Mouse (Mus musculus) forebrain, postnatal 0 days (tissue): ENCODE results near the gene Fam222a. TPM values are rescaled to one million over a fixed set of nuclear protein-coding genes. Genes with fewer than 3 reads are reported as not detected.

ENCODE experiments used
- ATAC-seq: fragments of 200-750 bp; cut with Nextera tagmentation; 2 replicates; pipeline ENCODE4 v1.8.0; 2017; ENCODE audit warnings: mild to moderate bottlenecking, moderate library complexity
- DNase-seq: peaks from one replicate; pipeline ENCODE4 v3.0.0-alpha.2; 2015
- H3K27ac ChIP-seq: fragments of 300-500 bp; sonication (generic); 2 replicates; pipeline ENCODE4 v1.5.1; 2014; ENCODE audit warnings: low read depth, mild to moderate bottlenecking, antibody characterized with exemption, low read length, moderate library complexity, mixed read lengths
- H3K27me3 ChIP-seq: fragments of 300-500 bp; sonication (generic); 2 replicates; pipeline ENCODE4 v1.6.1; 2014; ENCODE audit warnings: mild to moderate bottlenecking, low read length, mixed read lengths; ENCODE audit not compliant: insufficient read depth
- H3K36me3 ChIP-seq: fragments of 300-500 bp; sonication (generic); 2 replicates; pipeline ENCODE4 v1.6.1; 2014; ENCODE audit warnings: mild to moderate bottlenecking, moderate library complexity; ENCODE audit not compliant: insufficient read depth
- H3K4me1 ChIP-seq: fragments of 300-500 bp; sonication (generic); 2 replicates; pipeline ENCODE4 v1.6.1; 2014; ENCODE audit warnings: antibody characterized with exemption; ENCODE audit not compliant: insufficient read depth
- H3K4me2 ChIP-seq: fragments of 300-500 bp; sonication (generic); 2 replicates; pipeline ENCODE4 v1.6.1; 2014; ENCODE audit warnings: low read depth, mild to moderate bottlenecking, moderate library complexity
- H3K4me3 ChIP-seq: fragments of 300-500 bp; sonication (generic); 2 replicates; pipeline ENCODE4 v1.5.1; 2014; ENCODE audit warnings: low read depth, low read length, mixed read lengths
- H3K9ac ChIP-seq: fragments of 300-500 bp; sonication (generic); 2 replicates; pipeline ENCODE4 v1.6.1; 2014; ENCODE audit warnings: mild to moderate bottlenecking
- H3K9me3 ChIP-seq: fragments of 300-500 bp; sonication (generic); 2 replicates; pipeline ENCODE4 v1.6.1; 2016; ENCODE audit warnings: low read length
- CTCF ChIP-seq: sonication (generic); IDR thresholded peaks from 2 replicates; pipeline ENCODE4 v1.5.1; 2016; ENCODE audit warnings: antibody characterized with exemption, control low read depth, low read depth
- WGBS: fragments of 180-500 bp; shearing (Covaris S2); extraction: QIAGEN DNeasy Blood & Tissue Kit; methylation state at CpG from one replicate; pipeline ENCODE4 v1.1.7; 2014; 5-methylcytosine and 5-hydroxymethylcytosine counted together
- polyA plus RNA-seq: library from polyadenylated mRNA; unstranded; fragments of >200 nt; fragmentation: Nextera tagmentation; extraction: Ambion mirVana; gene quantifications from 2 replicates; pipeline ENCODE4 v1.2.1, GENCODE M21; 2015
- total RNA-seq: library from RNA; depleted of rRNA; stranded (reverse); fragments of >200 nt; gene quantifications from 2 replicates; pipeline ENCODE4 v1.2.3, GENCODE M21; 2014

The Fam222a gene
- total and polyA plus RNA-seq, 2 experiments from 2014 or later: 3.4 to 8.2 TPM

GRCm38 (mm10) chr5:114581486-114581885 is 13.7 kb downstream of the Fam222a start:
- Histone ChIP-seq H3K36me3 (no peaks in the 10 kb centered on the region), H3K27me3 (peaks cover 11% of the 10 kb centered on the region), H3K27ac (no peak overlapping the region), H3K4me2 (no peak overlapping the region), H3K4me3 (no peak overlapping the region), H3K9me3 (no peaks in the 10 kb centered on the region), H3K9ac (no peak overlapping the region), H3K4me1 (peaks cover 6% of the 10 kb centered on the region)
- ATAC-seq (peak; percentile 42; the same call in 1 of the 2 replicates), DNase-seq (peak; percentile 56)
- TF ChIP-seq CTCF: no peak
- WGBS: 20% methylated on average over 12 of the region's 12 CpGs

DNA sequence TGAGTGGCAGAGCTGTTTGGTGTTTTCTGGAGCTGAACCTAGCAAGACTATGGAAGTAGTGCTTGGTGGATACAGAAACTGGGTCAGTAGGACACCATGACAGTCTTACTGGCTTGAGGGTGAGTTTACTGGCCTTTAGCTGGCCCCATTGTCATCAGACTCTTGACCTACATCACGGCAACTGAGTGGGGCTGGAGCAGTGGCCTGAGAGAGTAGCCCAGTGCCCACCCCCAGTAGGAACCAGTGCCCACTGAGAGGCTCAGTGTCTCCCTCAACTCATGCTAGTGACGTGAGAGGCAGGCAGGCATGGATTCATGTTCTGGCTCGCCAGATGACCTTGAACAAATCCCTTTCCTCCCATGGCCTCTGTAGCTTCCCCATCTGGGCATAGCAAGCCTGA is 15.2 kb downstream of the Fam222a start:
- Histone ChIP-seq H3K4me2 (no peak overlapping the region), H3K27me3 (peaks cover 16% of the 10 kb centered on the region), H3K9ac (no peak overlapping the region), H3K9me3 (no peaks in the 10 kb centered on the region), H3K4me3 (no peak overlapping the region), H3K27ac (no peak overlapping the region), H3K4me1 (peaks cover 2% of the 10 kb centered on the region; the same call in 1 of the 2 replicates), H3K36me3 (no peaks in the 10 kb centered on the region)
- no peak for DNase-seq
- 85% methylated on average over 3 of the region's 3 CpGs for WGBS
- ATAC-seq: no peak
- no peak for TF ChIP-seq CTCF

GRCm38 (mm10) chr5:114583490-114584175 is 15.8 kb downstream of the Fam222a start:
- ATAC-seq: no peak
- Histone ChIP-seq H3K9me3 (no peaks in the 10 kb centered on the region), H3K27me3 (peaks cover 19% of the 10 kb centered on the region), H3K4me3 (no peak overlapping the region), H3K27ac (no peak overlapping the region), H3K4me1 (no peaks in the 10 kb centered on the region), H3K4me2 (no peak overlapping the region), H3K9ac (no peak overlapping the region), H3K36me3 (no peaks in the 10 kb centered on the region)
- DNase-seq: no peak
- TF ChIP-seq CTCF: no peak
- WGBS: 87% methylated on average over 12 of the region's 12 CpGs

GRCm38 (mm10) chr5:114584293-114585104 is 16.7 kb downstream of the Fam222a start:
- no peaks in the 10 kb centered on the region for H3K4me1 ChIP-seq
- 32% methylated on average over 14 of the region's 14 CpGs for WGBS
- no peak for TF ChIP-seq CTCF
- no peaks in the 10 kb centered on the region for H3K9me3 ChIP-seq
- no peak overlapping the region for H3K9ac ChIP-seq
- no peak overlapping the region for H3K4me3 ChIP-seq
- no peaks in the 10 kb centered on the region for H3K36me3 ChIP-seq
- ATAC-seq (peak; percentile 21; the same call in 1 of the 2 replicates), DNase-seq (no peak)
- H3K27ac ChIP-seq: peak overlapping the region; percentile 50; the same call in 1 of the 2 replicates
- no peak overlapping the region for H3K4me2 ChIP-seq
- H3K27me3 ChIP-seq: peaks cover 23% of the 10 kb centered on the region

GRCm38 (mm10) chr5:114585682-114586081 is 17.9 kb downstream of the Fam222a start:
- DNase-seq (no peak), ATAC-seq (no peak)
- no peak overlapping the region for H3K4me2 ChIP-seq
- H3K4me1 ChIP-seq: no peaks in the 10 kb centered on the region
- TF ChIP-seq CTCF: no peak
- no peak overlapping the region for H3K9ac ChIP-seq
- no peaks in the 10 kb centered on the region for H3K9me3 ChIP-seq
- H3K27ac ChIP-seq: no peak overlapping the region
- WGBS: 14% methylated on average over 5 of the region's 5 CpGs
- no peak overlapping the region for H3K4me3 ChIP-seq
- H3K36me3 ChIP-seq: no peaks in the 10 kb centered on the region
- peaks cover 23% of the 10 kb centered on the region for H3K27me3 ChIP-seq

- Histone ChIP-seq H3K27ac (no peak overlapping the region), H3K9ac (no peak overlapping the region), H3K4me3 (no peak overlapping the region), H3K9me3 (no peaks in the 10 kb centered on the region), H3K36me3 (no peaks in the 10 kb centered on the region), H3K4me2 (no peak overlapping the region), H3K4me1 (no peaks in the 10 kb centered on the region; the same call in 1 of the 2 replicates), H3K27me3 (peaks cover 23% of the 10 kb centered on the region)
- 48% methylated on average over 9 of the region's 9 CpGs for WGBS
- ATAC-seq: no peak
- no peak for DNase-seq
- no peak for TF ChIP-seq CTCF
Observed at GRCm38 (mm10) chr5:114587908-114588307, 20.1 kb downstream of the Fam222a start.

DNA sequence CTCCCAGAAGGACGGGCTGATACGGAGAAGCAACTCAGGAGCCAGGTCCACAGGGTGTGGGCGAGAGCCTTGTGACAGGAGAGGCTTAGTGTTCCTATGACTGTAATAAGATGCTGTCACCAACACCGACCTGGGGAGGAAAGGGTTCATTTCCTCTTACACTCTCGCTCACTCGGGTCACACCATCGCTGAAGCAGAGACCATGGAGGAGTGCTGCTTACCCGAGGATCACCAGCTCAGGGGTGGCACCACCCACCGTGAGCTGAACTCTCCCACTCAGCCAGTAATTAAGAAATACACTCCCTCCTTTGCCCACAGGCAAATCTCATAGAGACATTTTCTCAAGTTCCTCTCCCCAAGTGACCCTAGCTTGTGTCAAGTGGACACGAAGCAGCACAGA is 20.6 kb downstream of the Fam222a start:
- Histone ChIP-seq H3K9ac (no peak overlapping the region), H3K9me3 (no peaks in the 10 kb centered on the region), H3K4me1 (peaks cover 3% of the 10 kb centered on the region; the same call in 1 of the 2 replicates), H3K4me3 (no peak overlapping the region), H3K4me2 (no peak overlapping the region), H3K36me3 (no peaks in the 10 kb centered on the region), H3K27ac (no peak overlapping the region), H3K27me3 (peaks cover 19% of the 10 kb centered on the region)
- TF ChIP-seq CTCF: no peak
- ATAC-seq (no peak), DNase-seq (no peak)
- 57% methylated on average over 10 of the region's 10 CpGs for WGBS
